Mouse (Mus musculus): ENCODE results near the gene Cnp. TPM values are rescaled to one million over a fixed set of nuclear protein-coding genes. Genes with fewer than 3 reads are reported as not detected.
A peak's percentile ranks its signal among the peaks of the same experiment; 100 is the strongest.
"Not testable (repeated sequence)": the region's sequence is repeated elsewhere in the genome, so short reads cannot be mapped to it uniquely, and the experiment has no call there.

The Cnp gene
- total and polyA plus RNA-seq, 3 experiments = 2.7 to 5.9 (median 4.8) TPM

GRCm38 (mm10) chr11:100609997-100610680 lies 35.4 kb downstream of the Cnp start:
- ATAC-seq (ENCODE audit: extremely low read depth, insufficient number of reproducible peaks, low FRiP score, poor library complexity, severe bottlenecking) = no peak
- Histone ChIP-seq H3K4me1 (ENCODE audit: insufficient read depth, low read depth, low read length) (peaks cover 27% of the 10 kb centered on the region), H3K27me3 (ENCODE audit: insufficient read depth, low read length) (no peaks in the 10 kb centered on the region), H3K9me3 (replicated peaks) (no peaks in the 10 kb centered on the region), H3K4me3 (ENCODE audit: low read depth, low read length) (no peak overlapping the region), H3K36me3 (replicated peaks) (peaks cover 88% of the 10 kb centered on the region)
- no peak for DNase-seq (ENCODE audit: low spot score)
- TF ChIP-seq CTCF (IDR thresholded peaks at IDR 0.05; ENCODE audit: low read depth, low read length) (no peak), TAL1 (conservative IDR thresholded peaks at IDR 0.05; ENCODE audit: low read depth, low read length) (no peak), GATA2 (IDR thresholded peaks at IDR 0.05; ENCODE audit: borderline replicate concordance, low read depth, low read length) (no peak), POLR2AphosphoS5 (IDR thresholded peaks at IDR 0.05; ENCODE audit: insufficient replicate concordance, low read depth, low read length) (no peak), GATA1 (IDR thresholded peaks at IDR 0.05; ENCODE audit: borderline replicate concordance, low read length) (no peak)

- Histone ChIP-seq H3K4me1 (ENCODE audit: insufficient read depth, low read depth, low read length) (peaks cover 36% of the 10 kb centered on the region), H3K9me3 (replicated peaks) (no peaks in the 10 kb centered on the region), H3K4me3 (ENCODE audit: low read depth, low read length) (no peak overlapping the region), H3K27me3 (ENCODE audit: insufficient read depth, low read length) (no peaks in the 10 kb centered on the region), H3K36me3 (replicated peaks) (peaks cover 85% of the 10 kb centered on the region)
- TF ChIP-seq GATA2 (IDR thresholded peaks at IDR 0.05; ENCODE audit: borderline replicate concordance, low read depth, low read length) (no peak), POLR2AphosphoS5 (IDR thresholded peaks at IDR 0.05; ENCODE audit: insufficient replicate concordance, low read depth, low read length) (no peak), CTCF (IDR thresholded peaks at IDR 0.05; ENCODE audit: low read depth, low read length) (no peak), GATA1 (IDR thresholded peaks at IDR 0.05; ENCODE audit: borderline replicate concordance, low read length) (no peak), TAL1 (conservative IDR thresholded peaks at IDR 0.05; ENCODE audit: low read depth, low read length) (no peak)
- ATAC-seq (ENCODE audit: extremely low read depth, insufficient number of reproducible peaks, low FRiP score, poor library complexity, severe bottlenecking) = no peak
- no peak for DNase-seq (ENCODE audit: low spot score)
These were observed 36.9 kb downstream of the Cnp start for GRCm38 (mm10) chr11:100611627-100612026.

GRCm38 (mm10) chr11:100613241-100613640 lies 38.5 kb downstream of the Cnp start:
- Histone ChIP-seq H3K36me3 (replicated peaks) (peaks cover 74% of the 10 kb centered on the region), H3K9me3 (replicated peaks) (no peaks in the 10 kb centered on the region), H3K4me3 (ENCODE audit: low read depth, low read length) (no peak overlapping the region), H3K4me1 (ENCODE audit: insufficient read depth, low read depth, low read length) (peaks cover 47% of the 10 kb centered on the region), H3K27me3 (ENCODE audit: insufficient read depth, low read length) (no peaks in the 10 kb centered on the region)
- no peak for DNase-seq (ENCODE audit: low spot score)
- ATAC-seq (ENCODE audit: extremely low read depth, insufficient number of reproducible peaks, low FRiP score, poor library complexity, severe bottlenecking) = no peak
- no peak for TF ChIP-seq TAL1 (conservative IDR thresholded peaks at IDR 0.05; ENCODE audit: low read depth, low read length)
- TF ChIP-seq CTCF (IDR thresholded peaks at IDR 0.05; ENCODE audit: low read depth, low read length) = no peak
- no peak for TF ChIP-seq GATA2 (IDR thresholded peaks at IDR 0.05; ENCODE audit: borderline replicate concordance, low read depth, low read length)
- no peak for TF ChIP-seq POLR2AphosphoS5 (IDR thresholded peaks at IDR 0.05; ENCODE audit: insufficient replicate concordance, low read depth, low read length)
- no peak for TF ChIP-seq GATA1 (IDR thresholded peaks at IDR 0.05; ENCODE audit: borderline replicate concordance, low read length)

GRCm38 (mm10) chr11:100616332-100616731 lies 41.6 kb downstream of the Cnp start:
- ATAC-seq (ENCODE audit: extremely low read depth, insufficient number of reproducible peaks, low FRiP score, poor library complexity, severe bottlenecking) = no peak
- no peak for TF ChIP-seq GATA2 (IDR thresholded peaks at IDR 0.05; ENCODE audit: borderline replicate concordance, low read depth, low read length)
- TF ChIP-seq TAL1 (conservative IDR thresholded peaks at IDR 0.05; ENCODE audit: low read depth, low read length) = no peak
- no peak for TF ChIP-seq POLR2AphosphoS5 (IDR thresholded peaks at IDR 0.05; ENCODE audit: insufficient replicate concordance, low read depth, low read length)
- DNase-seq (ENCODE audit: low spot score) = no peak
- H3K4me1 ChIP-seq (ENCODE audit: insufficient read depth, low read depth, low read length) = peaks cover 54% of the 10 kb centered on the region
- H3K36me3 ChIP-seq (replicated peaks) = peaks cover 47% of the 10 kb centered on the region
- H3K27me3 ChIP-seq (ENCODE audit: insufficient read depth, low read length) = no peaks in the 10 kb centered on the region
- H3K9me3 ChIP-seq (replicated peaks) = no peaks in the 10 kb centered on the region
- H3K4me3 ChIP-seq (ENCODE audit: low read depth, low read length) = no peak overlapping the region

- Histone ChIP-seq H3K36me3 (replicated peaks) (peaks cover 45% of the 10 kb centered on the region), H3K4me1 (ENCODE audit: insufficient read depth, low read depth, low read length) (peaks cover 54% of the 10 kb centered on the region)
- not testable (repeated sequence) for DNase-seq (ENCODE audit: low spot score); H3K9me3 ChIP-seq (replicated peaks); H3K4me3 ChIP-seq (ENCODE audit: low read depth, low read length); H3K27me3 ChIP-seq (ENCODE audit: insufficient read depth, low read length); ATAC-seq (ENCODE audit: extremely low read depth, insufficient number of reproducible peaks, low FRiP score, poor library complexity, severe bottlenecking)
These were observed 42.1 kb downstream of the Cnp start for GRCm38 (mm10) chr11:100616836-100617235.

- ATAC-seq (ENCODE audit: extremely low read depth, insufficient number of reproducible peaks, low FRiP score, poor library complexity, severe bottlenecking) (no peak), DNase-seq (ENCODE audit: low spot score) (no peak)
- no peaks in the 10 kb centered on the region for H3K27me3 ChIP-seq (ENCODE audit: insufficient read depth, low read length)
- TF ChIP-seq GATA2 (IDR thresholded peaks at IDR 0.05; ENCODE audit: borderline replicate concordance, low read depth, low read length) (no peak), CTCF (IDR thresholded peaks at IDR 0.05; ENCODE audit: low read depth, low read length) (no peak), GATA1 (IDR thresholded peaks at IDR 0.05; ENCODE audit: borderline replicate concordance, low read length) (no peak), POLR2AphosphoS5 (IDR thresholded peaks at IDR 0.05; ENCODE audit: insufficient replicate concordance, low read depth, low read length) (no peak), TAL1 (conservative IDR thresholded peaks at IDR 0.05; ENCODE audit: low read depth, low read length) (no peak)
- peaks cover 38% of the 10 kb centered on the region for H3K36me3 ChIP-seq (replicated peaks)
- no peaks in the 10 kb centered on the region for H3K9me3 ChIP-seq (replicated peaks)
- peak overlapping the region; percentile 44; the same call in 1 of the 2 replicates for H3K4me3 ChIP-seq (ENCODE audit: low read depth, low read length)
- H3K4me1 ChIP-seq (ENCODE audit: insufficient read depth, low read depth, low read length) = peaks cover 52% of the 10 kb centered on the region
These were observed 42.8 kb downstream of the Cnp start for GRCm38 (mm10) chr11:100617480-100617879.
